Mouse (Mus musculus): ENCODE results near the gene Tmem199. TPM values are rescaled to one million over a fixed set of nuclear protein-coding genes. Genes with fewer than 3 reads are reported as not detected.

Tmem199 gene
- polyA plus RNA-seq, 1 experiment from 2014 or later, result 43.1 TPM

DNA sequence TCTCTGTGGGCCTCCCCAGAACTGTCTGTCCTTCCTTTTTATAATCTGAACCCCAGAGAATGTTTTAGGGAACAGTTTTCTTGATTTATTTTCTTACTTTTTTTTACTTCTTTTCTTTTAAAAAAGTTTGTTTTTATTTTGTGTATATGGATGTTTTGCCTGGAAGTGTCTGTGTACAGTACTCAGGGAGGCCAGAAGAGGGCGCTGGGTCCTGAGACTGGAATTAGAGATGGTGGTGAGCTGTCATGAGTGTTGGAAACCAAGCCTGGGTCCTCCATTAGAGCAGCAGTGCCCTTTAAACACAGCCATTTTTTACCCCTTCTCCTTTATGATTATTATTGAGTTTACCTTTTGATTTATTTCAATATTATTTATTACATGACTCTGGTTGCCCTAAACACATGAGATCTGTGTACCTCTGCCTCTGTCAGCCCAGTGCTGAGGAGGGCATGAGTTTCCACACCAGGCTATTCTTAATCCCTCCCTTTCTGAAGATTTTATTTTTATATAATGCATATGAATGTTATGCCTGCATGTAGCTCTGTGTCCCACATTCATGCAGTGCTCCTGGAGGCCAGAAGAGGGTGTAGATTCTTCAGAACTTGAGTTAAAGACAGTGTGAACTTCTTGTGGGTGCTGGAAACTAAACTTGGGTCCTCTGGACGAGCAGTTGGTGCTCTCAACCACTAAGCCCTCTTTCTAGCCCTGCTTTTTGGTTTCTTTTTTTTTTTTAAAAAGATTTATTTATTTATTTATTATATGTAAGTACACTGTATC lies 3.8 kb upstream of the Tmem199 start:
- Histone ChIP-seq H3K27me3 (ENCODE audit: control insufficient read depth, insufficient read depth, low read length) (no peaks in the 10 kb centered on the region), H3K4me1 (ENCODE audit: control insufficient read depth, insufficient read depth, low read length) (peaks cover 13% of the 10 kb centered on the region), H3K36me3 (ENCODE audit: control insufficient read depth, insufficient read depth, low read length) (peaks cover 28% of the 10 kb centered on the region), H3K27ac (ENCODE audit: low read length) (no peak overlapping the region), H3K4me2 (ENCODE audit: low read depth, low read length) (no peak overlapping the region), H3K4me3 (replicated peaks; ENCODE audit: low read length) (no peak overlapping the region), H3K9ac (ENCODE audit: low read length) (no peak overlapping the region), H3K9me3 (replicated peaks; ENCODE audit: control insufficient read depth, low read length) (no peaks in the 10 kb centered on the region)
- ATAC-seq (ENCODE audit: insufficient read depth, low FRiP score), result no peak
- WGBS, result 57% methylated on average over 2 of the region's 2 CpGs

DNA sequence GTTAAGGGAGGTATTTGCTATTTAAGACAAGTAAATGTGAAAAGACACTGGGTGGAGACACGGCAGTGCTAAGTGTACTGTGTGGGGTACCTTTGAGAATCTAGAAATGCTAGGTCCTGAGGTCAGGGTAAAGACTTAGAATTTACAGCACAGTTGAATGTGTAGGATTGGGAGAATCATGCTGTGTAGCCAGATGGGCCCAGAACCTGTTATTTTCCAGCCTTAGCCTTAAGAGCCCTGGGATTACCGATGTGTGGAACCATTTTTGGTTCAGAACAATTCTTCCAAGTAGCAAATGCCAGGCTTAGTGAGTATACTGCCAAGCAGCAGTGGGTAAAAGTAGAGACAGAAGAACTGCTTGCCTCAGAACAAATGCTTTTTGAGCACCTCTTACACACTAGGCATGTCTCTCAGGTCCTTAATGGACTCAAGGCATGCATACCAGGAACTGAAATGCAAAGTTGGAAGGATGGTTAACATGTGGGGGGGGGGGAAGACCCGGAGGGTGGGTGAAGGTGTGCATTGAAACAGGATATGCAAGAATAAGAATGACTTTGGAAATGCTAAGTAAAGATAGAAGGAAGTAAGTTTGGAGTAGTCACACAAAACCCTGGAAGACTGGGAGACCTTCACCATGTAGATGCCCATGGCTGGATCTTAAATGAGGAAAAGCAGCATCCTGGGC lies 1.3 kb upstream of the Tmem199 start:
- Histone ChIP-seq H3K9me3 (replicated peaks; ENCODE audit: control insufficient read depth, low read length) (no peaks in the 10 kb centered on the region), H3K36me3 (ENCODE audit: control insufficient read depth, insufficient read depth, low read length) (peaks cover 19% of the 10 kb centered on the region), H3K27ac (ENCODE audit: low read length) (no peak overlapping the region), H3K4me2 (ENCODE audit: low read depth, low read length) (peak overlapping the region; percentile 93), H3K4me1 (ENCODE audit: control insufficient read depth, insufficient read depth, low read length) (peaks cover 13% of the 10 kb centered on the region), H3K4me3 (replicated peaks; ENCODE audit: low read length) (peak overlapping the region; percentile 93), H3K27me3 (ENCODE audit: control insufficient read depth, insufficient read depth, low read length) (no peaks in the 10 kb centered on the region), H3K9ac (ENCODE audit: low read length) (peak overlapping the region; percentile 98; the same call in 1 of the 2 replicates)
- ATAC-seq (ENCODE audit: insufficient read depth, low FRiP score), result no peak
- 70% methylated on average over 3 of the region's 3 CpGs for WGBS

DNA sequence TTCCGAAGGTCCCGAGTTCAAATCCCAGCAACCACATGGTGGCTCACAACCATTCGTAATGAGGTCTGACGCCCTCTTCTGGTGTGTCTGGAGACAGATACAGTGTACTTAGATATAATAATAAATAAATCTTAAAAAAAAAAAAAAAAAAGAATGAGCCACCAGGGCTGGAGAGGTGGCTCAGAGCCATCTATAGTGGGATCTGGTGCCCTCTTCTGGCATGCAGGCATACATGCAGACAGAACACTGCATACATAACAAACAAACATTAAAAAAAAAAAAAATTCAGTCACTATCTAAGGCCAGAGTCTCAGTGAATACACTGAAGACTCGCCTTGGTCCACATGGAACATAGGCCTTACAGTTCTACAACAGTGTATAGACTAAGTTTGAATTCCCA lies 2.8 kb downstream of the Tmem199 start:
- Histone ChIP-seq H3K4me3 (replicated peaks; ENCODE audit: low read length) (no peak overlapping the region), H3K9ac (ENCODE audit: low read length) (no peak overlapping the region), H3K4me1 (ENCODE audit: control insufficient read depth, insufficient read depth, low read length) (peaks cover 13% of the 10 kb centered on the region), H3K4me2 (ENCODE audit: low read depth, low read length) (no peak overlapping the region), H3K27me3 (ENCODE audit: control insufficient read depth, insufficient read depth, low read length) (no peaks in the 10 kb centered on the region), H3K36me3 (ENCODE audit: control insufficient read depth, insufficient read depth, low read length) (no peaks in the 10 kb centered on the region), H3K27ac (ENCODE audit: low read length) (no peak overlapping the region), H3K9me3 (replicated peaks; ENCODE audit: control insufficient read depth, low read length) (no peaks in the 10 kb centered on the region)
- ATAC-seq (ENCODE audit: insufficient read depth, low FRiP score), result no peak
- 82% methylated on average over 5 of the region's 5 CpGs for WGBS

- Histone ChIP-seq H3K9me3 (replicated peaks; ENCODE audit: control insufficient read depth, low read length) (no peaks in the 10 kb centered on the region), H3K4me2 (ENCODE audit: low read depth, low read length) (no peak overlapping the region), H3K9ac (ENCODE audit: low read length) (no peak overlapping the region), H3K4me3 (replicated peaks; ENCODE audit: low read length) (no peak overlapping the region), H3K4me1 (ENCODE audit: control insufficient read depth, insufficient read depth, low read length) (no peaks in the 10 kb centered on the region), H3K27ac (ENCODE audit: low read length) (no peak overlapping the region), H3K27me3 (ENCODE audit: control insufficient read depth, insufficient read depth, low read length) (no peaks in the 10 kb centered on the region; the same call in 1 of the 2 replicates), H3K36me3 (ENCODE audit: control insufficient read depth, insufficient read depth, low read length) (no peaks in the 10 kb centered on the region)
- no peak for ATAC-seq (ENCODE audit: insufficient read depth, low FRiP score)
- WGBS, result 81% methylated on average over 3 of the region's 3 CpGs
Measured at GRCm38 (mm10) chr11:78505430-78505829, 6.5 kb downstream of the Tmem199 start.

DNA sequence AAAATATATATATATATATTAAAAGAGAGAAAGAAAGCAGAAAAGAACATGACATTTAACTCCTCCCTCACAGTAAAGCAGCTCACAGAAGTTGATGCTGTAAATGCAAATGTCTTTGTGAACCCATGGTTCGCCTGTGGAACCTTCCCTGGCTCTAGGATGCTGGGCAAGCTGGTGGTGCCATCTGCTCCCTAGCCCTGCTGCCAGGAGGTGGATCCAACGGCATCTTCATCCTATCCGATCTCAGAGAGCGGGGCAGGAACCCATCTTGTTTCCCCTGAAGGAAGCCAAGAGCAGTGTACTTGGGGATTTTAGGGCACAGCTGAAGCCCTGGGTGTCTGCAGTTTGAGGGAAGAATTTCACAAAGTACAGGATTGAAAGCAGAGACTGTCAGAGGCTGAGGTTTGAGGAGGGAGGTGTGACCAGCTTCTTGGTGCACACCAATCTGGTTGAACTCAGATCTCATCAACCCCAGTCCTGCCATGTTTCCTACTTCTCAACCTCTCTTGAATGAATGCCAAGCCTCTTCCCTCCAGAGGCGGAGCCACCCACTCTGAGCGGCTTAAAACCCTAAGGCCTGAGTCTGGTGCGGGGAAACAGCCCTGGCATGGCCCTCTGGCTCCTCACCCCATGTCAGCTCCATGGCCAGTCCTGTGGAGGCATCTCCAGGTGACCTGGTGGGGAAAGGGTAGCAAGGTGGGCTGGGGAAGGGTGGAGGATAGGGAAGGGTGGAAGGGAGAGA lies 8.9 kb downstream of the Tmem199 start, which contains the start of gene Sebox:
Gene Sebox (plus strand): TSS at position 539 of the 742 bp plus-strand sequence.
- no peak within 1 kb of the TSS for H3K4me3 ChIP-seq (replicated peaks; ENCODE audit: low read length)
- H3K27ac ChIP-seq (ENCODE audit: low read length), result no peak within 1 kb of the TSS
- no peak for ATAC-seq (ENCODE audit: insufficient read depth, low FRiP score)
- no peak within 1 kb of the TSS for H3K4me2 ChIP-seq (ENCODE audit: low read depth, low read length)
- no peaks in the 10 kb centered on the region for H3K9me3 ChIP-seq (replicated peaks; ENCODE audit: control insufficient read depth, low read length)
- H3K9ac ChIP-seq (ENCODE audit: low read length), result no peak within 1 kb of the TSS
- peaks cover 18% of the 10 kb centered on the region; the same call in 1 of the 2 replicates for H3K27me3 ChIP-seq (ENCODE audit: control insufficient read depth, insufficient read depth, low read length)
- whole genome bisulfite sequencing, result 70% methylated on average over 7 of the region's 7 CpGs
- H3K36me3 ChIP-seq (ENCODE audit: control insufficient read depth, insufficient read depth, low read length), result no peaks in the 10 kb centered on the region
- no peaks in the 10 kb centered on the region for H3K4me1 ChIP-seq (ENCODE audit: control insufficient read depth, insufficient read depth, low read length)

GRCm38 (mm10) chr11:78501529-78501928 lies 10.4 kb downstream of the Tmem199 start:
- no peaks in the 10 kb centered on the region for H3K36me3 ChIP-seq (ENCODE audit: control insufficient read depth, insufficient read depth, low read length)
- no peak for ATAC-seq (ENCODE audit: insufficient read depth, low FRiP score)
- H3K27ac ChIP-seq (ENCODE audit: low read length), result no peak overlapping the region
- H3K4me3 ChIP-seq (replicated peaks; ENCODE audit: low read length), result no peak overlapping the region
- H3K9ac ChIP-seq (ENCODE audit: low read length), result no peak overlapping the region
- peaks cover 6% of the 10 kb centered on the region for H3K4me1 ChIP-seq (ENCODE audit: control insufficient read depth, insufficient read depth, low read length)
- H3K4me2 ChIP-seq (ENCODE audit: low read depth, low read length), result no peak overlapping the region
- no peaks in the 10 kb centered on the region for H3K9me3 ChIP-seq (replicated peaks; ENCODE audit: control insufficient read depth, low read length)
- peaks cover 21% of the 10 kb centered on the region for H3K27me3 ChIP-seq (ENCODE audit: control insufficient read depth, insufficient read depth, low read length)
- 67% methylated on average over 20 of the region's 20 CpGs for WGBS

GRCm38 (mm10) chr11:78500623-78501202 lies 11.3 kb downstream of the Tmem199 start:
- 48% methylated on average over 9 of the region's 9 CpGs for WGBS
- H3K4me2 ChIP-seq (ENCODE audit: low read depth, low read length), result no peak overlapping the region
- peaks cover 6% of the 10 kb centered on the region for H3K4me1 ChIP-seq (ENCODE audit: control insufficient read depth, insufficient read depth, low read length)
- H3K9ac ChIP-seq (ENCODE audit: low read length), result no peak overlapping the region
- no peak overlapping the region for H3K27ac ChIP-seq (ENCODE audit: low read length)
- H3K36me3 ChIP-seq (ENCODE audit: control insufficient read depth, insufficient read depth, low read length), result no peaks in the 10 kb centered on the region
- H3K4me3 ChIP-seq (replicated peaks; ENCODE audit: low read length), result no peak overlapping the region
- no peaks in the 10 kb centered on the region for H3K9me3 ChIP-seq (replicated peaks; ENCODE audit: control insufficient read depth, low read length)
- ATAC-seq (ENCODE audit: insufficient read depth, low FRiP score), result no peak
- H3K27me3 ChIP-seq (ENCODE audit: control insufficient read depth, insufficient read depth, low read length), result peaks cover 30% of the 10 kb centered on the region

- Histone ChIP-seq H3K27ac (ENCODE audit: low read length) (no peak overlapping the region), H3K9ac (ENCODE audit: low read length) (no peak overlapping the region), H3K36me3 (ENCODE audit: control insufficient read depth, insufficient read depth, low read length) (no peaks in the 10 kb centered on the region), H3K9me3 (replicated peaks; ENCODE audit: control insufficient read depth, low read length) (no peaks in the 10 kb centered on the region), H3K4me1 (ENCODE audit: control insufficient read depth, insufficient read depth, low read length) (peaks cover 6% of the 10 kb centered on the region), H3K27me3 (ENCODE audit: control insufficient read depth, insufficient read depth, low read length) (peaks cover 38% of the 10 kb centered on the region), H3K4me3 (replicated peaks; ENCODE audit: low read length) (no peak overlapping the region), H3K4me2 (ENCODE audit: low read depth, low read length) (no peak overlapping the region)
- ATAC-seq (ENCODE audit: insufficient read depth, low FRiP score), result no peak
- 42% methylated on average over 16 of the region's 16 CpGs for WGBS
Measured at GRCm38 (mm10) chr11:78499543-78499942, 12.4 kb downstream of the Tmem199 start.

All from stomach, embryonic 16.5 days (tissue).